Mouse (Mus musculus) brain, embryonic 14.5 days (tissue): ENCODE measurements around the gene Rgs8. TPM values are rescaled to one million over a fixed set of nuclear protein-coding genes. Genes with fewer than 3 reads are reported as not detected.
A peak's percentile ranks its signal among the peaks of the same experiment; 100 is the strongest.

Experiments used
- DNase-seq: peaks from one replicate; pipeline ENCODE4 v3.0.0-alpha.2; 2011; ENCODE audit warnings: low read depth
- CTCF ChIP-seq: fragments of 200-500 bp; IDR thresholded peaks from 2 replicates; pipeline ENCODE4 v1.5.1; 2012; ENCODE audit warnings: inconsistent platforms, mild to moderate bottlenecking, moderate library complexity, borderline replicate concordance; ENCODE audit not compliant: insufficient read depth, insufficient read length; ENCODE audit errors: extremely low read depth
- POLR2A ChIP-seq: fragments of 200-500 bp; IDR thresholded peaks from 2 replicates; pipeline ENCODE4 v1.6.1; 2012; ENCODE audit warnings: mild to moderate bottlenecking, inconsistent platforms, borderline replicate concordance; ENCODE audit not compliant: poor library complexity, insufficient read depth, insufficient read length, severe bottlenecking; ENCODE audit errors: extremely low read depth
- polyA plus RNA-seq: library from polyadenylated mRNA; depleted of rRNA; stranded (reverse); fragments of >200 nt; gene quantifications from 2 replicates; pipeline ENCODE4 v1.2.3, GENCODE M21; 2012

Rgs8 gene
- polyA plus RNA-seq, 1 experiment, result 46.2 TPM

GRCm38 (mm10) chr1:153679147-153679546 lies 26.3 kb downstream of the Rgs8 start:
- TF ChIP-seq POLR2A, result no peak
- no peak for TF ChIP-seq CTCF
- peak; percentile 54 for DNase-seq

- DNase-seq, result peak; percentile 13
- TF ChIP-seq POLR2A (no peak), CTCF (no peak)
These were observed 26.8 kb downstream of the Rgs8 start for GRCm38 (mm10) chr1:153679653-153680052.

DNA sequence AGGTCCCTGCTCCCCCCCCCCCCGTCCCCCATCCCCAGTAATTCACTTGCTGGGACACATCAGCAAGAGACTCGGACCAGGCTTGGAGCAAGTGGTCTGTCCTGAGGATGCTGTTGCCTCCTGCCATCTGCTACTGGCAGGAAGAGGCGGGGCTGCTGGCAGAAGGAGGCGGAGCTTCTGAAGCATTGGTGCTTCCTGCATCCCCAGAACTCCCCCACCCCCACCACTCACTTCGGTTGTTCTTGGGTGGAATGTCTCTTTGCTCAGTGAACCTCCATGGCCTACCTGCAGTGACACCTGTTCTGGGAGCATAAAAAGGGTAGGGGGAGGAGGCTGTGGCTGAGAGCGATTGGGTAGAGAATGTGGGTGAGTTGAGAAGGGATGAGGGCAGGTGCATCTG lies 27.5 kb downstream of the Rgs8 start:
- DNase-seq, result no peak
- no peak for TF ChIP-seq POLR2A
- TF ChIP-seq CTCF, result no peak

- DNase-seq, result no peak
These were observed 28.2 kb downstream of the Rgs8 start for GRCm38 (mm10) chr1:153681036-153681435.

DNA sequence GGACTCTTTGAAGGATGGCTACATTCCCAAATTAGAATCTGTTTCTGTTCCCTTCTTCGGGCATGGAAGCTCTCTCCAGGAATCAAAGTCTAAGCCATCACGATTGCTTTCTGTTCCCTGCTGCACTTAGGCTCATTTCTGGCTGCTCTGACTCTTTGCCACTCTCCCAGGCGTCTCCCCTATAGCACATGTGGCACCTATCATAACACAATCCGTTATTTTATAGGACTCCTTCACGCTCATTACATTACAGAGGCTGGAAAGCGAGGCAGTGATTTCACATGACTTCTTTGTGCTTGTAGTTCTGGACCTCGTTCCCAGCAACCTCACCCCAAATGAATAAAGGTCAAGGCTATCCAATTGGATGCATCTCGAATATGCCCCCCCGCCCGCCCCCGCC lies 30.4 kb downstream of the Rgs8 start:
- no peak for TF ChIP-seq POLR2A
- no peak for TF ChIP-seq CTCF
- DNase-seq, result no peak

More at GRCm38 (mm10) chr1:153681036-153681435, 28.2 kb downstream of the Rgs8 start:
- TF ChIP-seq CTCF, result no peak
- TF ChIP-seq POLR2A, result no peak

DNA sequence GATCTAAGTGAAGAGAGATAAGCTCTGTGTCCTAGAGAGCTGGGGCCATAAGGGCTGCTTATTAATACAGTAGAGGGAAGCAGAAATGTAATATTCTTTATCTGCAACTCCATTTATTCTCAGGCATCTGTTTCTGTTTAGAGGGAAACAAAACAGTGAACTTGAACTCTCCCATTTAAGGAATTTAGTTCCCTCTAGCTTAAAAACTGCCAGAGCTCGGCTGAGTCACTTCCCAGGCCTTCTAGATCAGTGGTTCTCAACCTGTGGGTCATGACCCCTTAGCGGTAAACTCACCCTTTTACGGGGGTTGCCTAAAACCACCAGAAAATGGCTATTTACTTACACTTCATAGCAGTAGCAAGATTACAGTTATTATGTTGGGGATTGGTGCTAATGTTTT lies 32.8 kb downstream of the Rgs8 start:
- no peak for DNase-seq
- TF ChIP-seq POLR2A, result no peak
- no peak for TF ChIP-seq CTCF

DNA sequence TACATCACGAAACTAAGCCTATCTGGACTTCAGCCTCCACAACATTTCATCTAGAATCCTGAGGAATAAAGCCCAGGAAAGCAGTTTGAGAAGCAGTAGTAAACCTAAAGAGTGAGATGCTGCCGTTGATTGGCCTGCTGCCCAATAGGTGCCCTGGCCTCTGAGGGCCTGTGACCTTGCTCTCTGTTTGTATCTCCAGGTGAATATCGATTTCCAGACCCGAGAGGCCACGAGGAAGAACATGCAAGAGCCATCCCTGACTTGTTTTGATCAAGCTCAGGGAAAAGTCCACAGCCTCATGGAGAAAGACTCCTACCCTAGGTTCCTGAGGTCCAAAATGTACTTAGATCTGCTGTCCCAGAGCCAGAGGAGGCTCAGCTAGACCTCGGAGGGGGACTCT lies 39.7 kb downstream of the Rgs8 start:
- TF ChIP-seq CTCF, result no peak
- no peak for TF ChIP-seq POLR2A
- DNase-seq, result no peak

- no peak for TF ChIP-seq CTCF
- no peak for TF ChIP-seq POLR2A
- no peak for DNase-seq
These were observed 41.7 kb downstream of the Rgs8 start for GRCm38 (mm10) chr1:153694372-153695120.

DNA sequence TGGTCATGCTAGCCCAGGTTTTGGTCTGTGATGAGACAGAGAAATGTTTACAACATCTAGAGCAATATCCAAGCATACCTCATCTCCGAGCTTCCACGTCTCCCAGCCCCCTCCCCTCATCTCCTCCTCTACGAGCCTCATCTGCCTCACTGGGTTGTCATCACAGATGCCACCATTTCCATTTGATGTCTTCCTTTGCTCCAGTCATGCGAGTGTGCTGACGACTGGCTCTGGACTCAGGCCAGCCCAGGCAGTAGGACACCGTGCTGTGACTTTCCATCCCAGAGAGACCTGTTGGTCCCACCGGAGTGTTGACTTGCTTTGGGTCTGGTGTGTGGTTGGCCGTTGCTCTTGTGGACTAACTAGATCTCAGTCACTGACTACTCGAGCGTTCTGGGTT lies 42.6 kb downstream of the Rgs8 start:
- TF ChIP-seq CTCF, result no peak
- no peak for TF ChIP-seq POLR2A
- DNase-seq, result no peak

- TF ChIP-seq CTCF (no peak), POLR2A (no peak)
- no peak for DNase-seq
These were observed 43.3 kb downstream of the Rgs8 start for GRCm38 (mm10) chr1:153696093-153696492.

DNA sequence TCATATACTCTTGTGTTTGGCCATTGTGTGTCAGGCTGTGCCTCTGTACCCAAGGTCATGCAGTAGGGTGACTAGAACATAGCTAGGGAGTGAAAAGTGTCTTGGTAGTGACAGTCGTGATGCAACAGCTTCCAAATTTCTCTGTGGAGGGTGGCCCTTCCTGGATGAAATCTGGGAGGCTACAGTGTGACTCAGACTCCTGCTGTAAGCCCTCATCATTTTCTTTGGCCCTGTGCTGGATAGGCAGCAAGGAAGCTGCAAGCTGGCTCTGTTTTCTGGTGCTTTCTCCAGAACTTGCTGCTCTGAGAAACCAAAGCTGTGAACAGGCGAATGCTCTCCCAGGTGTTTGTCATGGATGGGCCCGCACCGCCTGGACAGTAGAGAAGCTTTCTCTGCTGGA lies 43.7 kb downstream of the Rgs8 start:
- no peak for DNase-seq
- TF ChIP-seq CTCF, result no peak
- no peak for TF ChIP-seq POLR2A

GRCm38 (mm10) chr1:153697581-153698251 lies 44.9 kb downstream of the Rgs8 start:
- peak; percentile 22 for DNase-seq
- TF ChIP-seq POLR2A, result no peak
- TF ChIP-seq CTCF, result no peak
